Mouse (Mus musculus) ES-CJ7 (cell line): ENCODE data around the gene D13Ertd608e.
"Not testable (repeated sequence)": the region's sequence is repeated elsewhere in the genome, so short reads cannot be mapped to it uniquely, and the experiment has no call there.

ENCODE experiments used
- DNase-seq: peaks from one replicate; pipeline ENCODE4 v3.0.0; 2011; ENCODE audit warnings: low read depth, low spot score

Gene D13Ertd608e

DNA sequence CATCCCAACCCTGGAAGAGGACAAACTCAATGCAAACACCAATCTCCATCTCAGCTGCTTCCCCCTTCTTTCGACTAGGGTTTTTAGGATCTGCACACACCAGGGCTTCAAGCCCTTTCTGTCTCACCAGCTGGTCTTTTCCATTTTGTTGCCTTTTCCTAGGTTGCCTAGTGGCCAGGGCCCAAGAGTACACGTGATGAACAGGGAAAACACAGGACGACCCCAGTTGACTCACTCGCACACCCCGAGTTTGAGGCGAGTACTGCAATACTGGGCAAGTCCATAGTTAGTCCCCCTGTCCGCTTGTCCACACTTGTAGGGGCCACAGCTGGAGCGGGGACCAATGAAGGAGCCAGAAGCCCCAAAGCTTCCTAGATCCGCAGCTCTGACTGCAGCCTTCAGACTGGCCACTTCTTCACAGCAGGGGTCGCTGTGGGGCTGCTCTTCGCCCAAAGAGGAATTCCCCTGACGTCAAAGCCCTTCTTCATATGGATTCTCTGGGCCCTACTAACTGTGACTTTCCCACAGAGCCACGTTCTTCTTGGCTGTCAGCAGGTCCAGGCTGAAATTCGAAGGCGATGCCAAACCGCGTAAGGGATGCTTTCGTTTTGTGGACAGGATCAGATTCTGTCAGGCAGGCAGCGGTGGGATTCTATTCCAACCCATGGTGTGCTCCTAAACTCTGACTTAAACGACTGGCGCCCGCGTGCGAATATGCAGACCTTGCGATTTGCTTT lies at the start of gene D13Ertd608e:
Gene D13Ertd608e (plus strand): TSS at position 687 of the 737 bp plus-strand sequence.
- DNase-seq, result peak; percentile 38

DNA sequence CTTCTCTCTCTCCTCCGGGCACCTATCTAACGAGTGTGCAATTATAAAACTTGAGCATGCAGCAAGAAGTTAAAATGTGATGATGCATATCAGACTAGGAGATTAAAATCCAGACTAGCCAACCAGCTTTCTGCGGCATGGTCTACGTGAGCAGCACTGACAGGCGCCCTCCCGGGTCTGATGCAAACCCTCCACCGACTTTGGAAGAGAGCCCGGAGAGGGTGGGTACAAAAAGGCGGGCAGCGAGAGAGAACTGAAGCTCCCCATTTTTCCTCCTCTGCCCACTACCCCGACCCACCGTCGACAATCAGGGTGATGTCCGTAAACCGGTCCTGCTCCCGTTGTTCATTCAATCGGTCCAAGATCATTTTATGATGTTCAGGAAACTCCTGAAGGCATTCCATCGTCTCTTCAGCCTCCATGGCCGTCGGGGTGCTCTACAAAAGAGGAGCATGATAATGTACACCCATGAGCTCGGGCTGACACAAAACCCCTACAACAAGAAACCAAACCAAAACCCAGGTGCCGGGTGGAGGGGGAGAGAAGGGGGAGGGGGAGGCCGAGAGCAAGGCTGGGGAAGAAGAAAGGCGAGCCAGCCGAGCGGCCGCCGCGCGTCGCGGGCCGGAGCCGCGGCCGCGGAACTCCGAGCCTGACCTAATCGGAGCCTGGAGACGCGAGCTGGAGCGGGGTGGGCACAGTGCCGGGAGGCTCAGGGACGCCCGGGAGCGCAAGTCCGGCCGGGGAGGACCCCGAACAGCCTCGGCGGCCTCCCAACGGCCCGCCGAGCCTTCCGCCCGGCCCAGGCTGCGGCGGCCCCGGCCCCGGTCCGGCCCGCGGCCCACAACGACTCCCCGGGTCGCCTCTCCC lies 45.7 kb upstream of the D13Ertd608e start:
- DNase-seq, result peak; percentile 16

DNA sequence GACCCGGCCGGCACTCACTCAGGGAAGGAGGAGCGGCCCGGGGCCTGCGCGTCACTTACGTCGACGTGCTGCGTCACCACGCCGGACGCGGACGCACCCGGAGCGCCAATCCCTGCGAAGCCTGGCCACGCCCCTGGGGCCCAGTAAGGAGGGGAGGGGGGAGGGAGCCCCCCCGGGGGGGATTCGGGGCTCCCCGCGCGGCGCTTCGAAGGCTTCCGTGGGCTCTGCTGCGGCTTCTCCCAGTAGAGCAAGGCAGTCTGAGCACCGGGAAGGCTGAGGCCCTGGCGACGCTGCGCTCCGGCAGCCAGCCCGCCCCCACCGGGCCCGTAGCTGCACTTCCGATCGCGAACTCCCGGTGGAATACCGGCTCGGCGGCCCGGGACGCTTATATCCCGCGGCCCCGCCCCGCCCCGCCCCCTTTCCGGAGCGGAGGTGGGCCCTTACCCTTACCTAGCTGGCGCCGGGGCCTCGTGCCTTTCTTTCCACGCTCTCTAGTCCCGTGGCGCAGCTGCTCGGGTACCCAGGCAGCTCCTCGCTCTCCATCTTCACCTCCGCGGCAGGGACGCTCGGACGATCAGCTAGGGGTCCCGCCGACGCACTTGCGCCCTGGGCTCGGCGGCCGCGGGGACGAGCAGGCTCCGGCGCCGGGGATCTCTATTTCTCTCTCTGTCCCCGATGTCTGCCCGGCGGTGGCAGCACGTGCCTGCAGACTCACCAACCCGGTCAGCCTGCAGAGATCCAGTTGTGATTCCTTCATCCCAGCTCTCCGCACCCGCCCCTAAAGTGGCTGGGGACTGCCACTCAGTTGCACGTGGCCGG lies 44.8 kb upstream of the D13Ertd608e start, which contains the start of gene Zfp131:
Gene Zfp131 (minus strand): TSS at position 129 of the 819 bp plus-strand sequence.
- DNase-seq, result peak; percentile 95

DNA sequence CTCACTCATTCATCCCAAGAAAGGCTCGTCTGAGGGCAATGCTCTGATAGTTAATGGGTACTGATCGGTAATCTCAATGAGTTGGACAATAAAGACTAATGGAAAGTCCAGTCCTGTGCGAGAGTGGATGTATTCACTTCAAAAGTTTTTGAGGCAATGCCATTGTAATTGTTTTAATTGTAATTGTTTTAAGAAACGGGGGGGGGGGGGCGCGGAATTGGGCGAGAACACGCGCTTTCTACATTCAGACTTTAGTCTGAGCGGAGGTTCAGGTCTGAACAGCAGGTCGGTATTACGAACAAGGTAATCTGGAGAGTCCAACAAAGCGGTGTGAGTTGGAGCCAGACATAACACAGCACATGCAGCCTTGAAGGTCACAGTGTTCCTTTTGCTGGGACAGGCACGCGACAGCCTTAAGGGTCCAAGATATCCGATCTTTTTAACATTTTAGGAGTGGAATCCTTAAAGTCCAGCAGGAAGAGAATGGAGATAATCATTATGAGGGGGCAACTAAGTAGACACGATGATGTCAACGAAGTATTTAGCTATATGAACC lies 44.1 kb upstream of the D13Ertd608e start:
- peak; percentile 32 for DNase-seq

DNA sequence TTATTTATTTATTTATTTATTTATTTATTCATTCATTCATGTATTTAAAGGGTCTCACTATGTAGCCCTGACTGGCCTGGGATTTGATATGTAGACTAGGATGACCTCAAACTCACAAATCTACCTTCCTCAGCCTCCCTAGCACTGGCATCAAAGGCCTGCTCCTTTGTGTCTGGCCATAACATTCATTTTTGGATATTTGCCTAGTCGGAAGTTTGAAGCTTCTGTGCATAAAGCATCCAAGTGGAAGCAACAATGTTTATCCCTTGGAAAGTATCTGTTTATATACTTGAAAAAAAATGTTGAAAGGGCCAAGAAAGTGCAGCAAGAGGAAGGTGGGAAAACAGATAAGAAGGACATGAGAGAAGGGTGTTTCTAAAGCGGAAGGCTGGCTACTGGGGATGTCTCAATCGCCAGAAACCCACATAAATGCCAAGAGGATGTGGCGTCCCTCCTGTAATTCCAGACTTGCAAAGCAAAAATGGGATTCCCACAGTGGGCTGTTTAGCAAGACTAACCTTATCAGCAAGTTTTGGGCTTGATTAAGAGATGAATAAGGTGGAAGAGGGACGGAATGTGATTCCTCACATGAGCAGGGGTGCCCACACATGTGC lies 42.9 kb upstream of the D13Ertd608e start:
- no peak for DNase-seq

DNA sequence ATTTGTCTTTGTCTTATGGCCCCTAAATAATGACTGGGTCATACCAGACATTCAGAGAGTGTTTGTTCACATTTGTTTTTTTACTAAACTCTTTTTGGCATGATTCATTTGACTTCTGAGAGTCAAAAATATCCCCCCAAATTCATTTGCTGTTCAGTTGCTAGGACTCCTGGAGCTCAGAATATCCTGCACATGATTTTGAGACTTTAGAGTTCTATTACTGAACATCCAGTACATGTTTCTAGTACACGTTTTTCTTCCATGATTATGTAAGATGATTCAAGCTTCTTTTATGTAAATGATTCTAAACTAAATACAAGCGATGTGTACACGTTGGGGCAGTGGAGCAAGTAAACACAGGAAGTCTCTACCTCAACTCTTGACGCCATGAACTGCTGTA lies 38.1 kb upstream of the D13Ertd608e start:
- DNase-seq, result no peak

DNA sequence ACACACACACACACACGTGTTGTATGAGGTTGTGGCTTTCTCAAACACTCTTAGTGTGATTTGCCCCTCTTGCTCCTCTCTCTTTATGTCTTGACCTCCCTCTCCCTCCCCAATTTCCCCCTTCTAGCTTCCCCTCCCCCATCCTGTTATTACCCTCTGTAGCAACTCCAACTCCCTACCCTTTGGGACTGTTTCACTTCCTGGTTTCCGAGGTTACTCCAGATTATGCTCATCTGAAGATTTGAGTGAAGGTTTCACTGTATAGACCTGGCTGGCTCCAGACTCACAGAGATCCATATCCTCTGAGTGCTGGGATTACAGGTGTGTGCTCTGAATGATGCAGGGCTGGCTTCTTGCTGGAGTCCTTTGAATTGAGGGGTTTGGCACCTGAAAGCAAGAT lies 26.9 kb upstream of the D13Ertd608e start:
- no peak for DNase-seq

DNA sequence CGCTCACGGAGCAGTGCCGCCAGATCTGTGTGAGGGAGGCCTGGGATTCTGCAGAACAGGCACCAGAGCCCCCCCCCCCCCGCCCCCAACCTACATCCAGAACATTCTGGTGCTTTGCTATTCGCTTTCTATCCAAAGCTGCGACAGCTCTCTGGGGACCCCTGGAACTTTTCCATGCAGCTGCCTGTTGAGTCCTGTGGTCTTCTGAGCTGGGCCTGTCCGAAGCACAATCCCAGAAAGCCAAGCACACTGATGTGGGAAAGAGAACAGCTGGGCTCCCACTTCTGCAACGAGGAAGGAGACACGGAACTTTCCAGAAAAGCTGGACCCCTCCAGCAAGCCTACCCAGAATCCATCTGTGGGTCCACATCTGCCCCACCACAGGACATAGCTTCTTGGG lies 25.8 kb upstream of the D13Ertd608e start:
- DNase-seq, result no peak

DNA sequence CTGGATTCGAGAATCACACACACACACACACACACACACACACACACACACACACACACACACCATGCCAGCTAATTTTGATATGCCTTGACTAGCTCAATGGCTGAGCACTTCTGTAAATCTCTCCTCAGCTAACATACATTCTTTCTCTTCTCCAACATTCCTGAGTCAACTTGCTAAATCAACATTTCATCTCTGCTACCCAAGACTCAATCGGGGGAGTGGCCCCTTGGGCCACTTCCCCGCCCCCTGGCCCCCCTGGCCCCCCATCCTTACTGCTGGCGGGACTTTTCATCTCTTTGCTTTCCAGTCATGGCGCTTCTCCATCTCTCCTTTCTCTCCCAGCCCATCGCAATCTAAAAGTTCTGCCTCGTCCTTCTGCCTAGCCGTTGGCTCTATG lies 19.0 kb upstream of the D13Ertd608e start:
- DNase-seq, result no peak

DNA sequence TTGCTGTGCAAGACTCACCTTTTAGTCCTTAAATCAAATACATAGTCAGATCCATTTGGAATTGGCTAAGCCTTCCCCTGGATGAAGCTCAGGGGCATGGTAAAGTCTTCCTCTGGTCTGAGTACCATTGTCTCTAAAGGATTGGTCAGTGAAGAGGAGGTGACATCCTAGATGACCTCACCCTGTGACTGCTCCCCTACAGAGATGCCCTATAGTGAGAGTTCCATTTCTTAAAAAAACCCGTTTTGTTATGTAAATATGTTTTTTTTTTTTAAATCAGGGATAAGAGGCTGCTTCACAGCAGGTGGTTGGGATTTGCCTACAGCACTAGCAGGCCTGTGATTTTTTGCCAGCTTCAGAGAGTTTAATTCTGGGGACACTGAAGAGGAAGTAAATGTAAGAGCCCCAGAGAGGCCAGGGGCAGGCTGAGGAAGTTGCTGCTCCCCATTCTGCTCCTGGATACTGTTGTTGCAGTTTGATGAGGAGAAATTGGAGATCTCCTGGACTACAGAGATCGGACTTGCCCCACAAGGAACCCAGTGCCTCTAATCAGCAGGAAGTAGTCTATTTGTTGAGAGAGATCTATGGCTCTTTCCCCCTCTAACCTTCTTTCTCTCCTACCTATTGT lies 18.1 kb upstream of the D13Ertd608e start:
- peak; percentile 43 for DNase-seq

DNA sequence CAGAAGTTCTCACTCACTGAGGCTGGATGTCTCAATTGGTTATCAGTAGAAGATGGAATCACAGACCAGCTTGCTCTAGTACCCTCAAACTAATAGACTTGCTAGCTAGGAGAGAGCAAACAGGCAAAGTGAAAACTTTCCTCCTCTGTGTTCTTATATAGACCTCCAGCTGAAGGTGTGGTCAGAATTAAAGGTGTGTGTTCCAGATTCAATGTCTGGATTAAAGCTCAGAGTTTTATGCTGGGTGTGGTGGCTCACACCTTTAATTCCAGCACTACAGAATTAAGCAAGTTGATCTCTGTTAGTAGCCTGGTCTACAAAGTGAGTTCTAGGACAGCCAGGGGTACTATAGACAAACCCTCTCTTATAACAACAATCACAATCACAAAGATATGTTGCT lies 5.7 kb upstream of the D13Ertd608e start, which contains the start of gene AF067063:
Gene AF067063 (minus strand): TSS at position 101 of the 400 bp plus-strand sequence.
- not testable (repeated sequence) for DNase-seq

DNA sequence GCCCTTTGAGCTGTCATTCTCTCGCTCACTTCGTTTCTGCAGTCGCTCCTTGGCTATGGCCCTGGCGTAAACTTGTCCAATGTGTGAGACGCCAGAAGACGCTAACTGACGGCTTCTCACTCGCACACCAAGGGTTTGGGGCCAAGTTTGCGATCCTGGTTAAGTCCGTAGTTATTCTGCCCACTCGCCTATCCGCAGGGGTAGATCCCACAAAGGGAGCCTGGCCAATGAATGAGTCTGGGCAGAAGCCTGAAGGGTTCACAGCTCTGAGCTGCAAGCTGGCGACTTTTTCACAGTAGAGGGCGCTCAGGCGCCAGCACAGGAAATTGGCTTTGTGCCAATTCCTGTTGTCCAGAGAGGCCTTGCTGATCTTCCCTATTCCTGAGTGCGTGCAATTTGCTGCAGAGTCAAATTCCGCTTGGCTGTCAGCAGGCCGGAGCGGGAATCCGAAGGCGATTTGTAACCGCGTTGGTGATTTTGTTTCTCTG lies 562 bp downstream of the D13Ertd608e start:
- not testable (repeated sequence) for DNase-seq

DNA sequence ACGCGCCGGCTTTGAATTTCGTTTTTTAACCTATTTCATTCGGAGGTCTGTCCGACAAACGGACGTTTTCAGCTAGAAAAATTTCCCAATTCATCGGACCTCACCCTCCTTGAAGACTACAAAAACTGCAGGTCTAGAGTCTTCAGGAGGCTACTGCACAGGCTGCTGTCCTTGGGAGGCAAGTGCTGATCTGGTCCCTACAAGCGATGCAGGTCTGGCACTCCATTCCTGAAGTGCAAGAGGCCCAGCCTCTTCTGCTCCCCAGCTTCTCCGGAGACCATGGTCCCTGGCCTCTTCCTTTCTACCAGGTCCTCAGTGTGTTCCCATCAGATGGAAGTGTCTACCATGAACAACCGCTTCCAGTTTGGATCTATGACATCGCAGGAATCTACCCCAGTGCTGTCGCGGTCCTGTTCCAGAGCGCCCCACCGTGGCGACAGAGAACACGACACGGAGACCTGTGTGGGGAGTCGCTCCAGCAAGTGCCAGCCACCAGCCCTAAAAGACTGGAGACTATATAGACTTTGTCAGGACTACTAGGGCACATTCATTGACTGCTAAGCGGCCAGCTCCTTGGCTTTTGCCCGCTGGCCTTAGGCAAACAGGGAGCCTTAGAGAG lies 2.0 kb downstream of the D13Ertd608e start:
- DNase-seq, result peak; percentile 34

DNA sequence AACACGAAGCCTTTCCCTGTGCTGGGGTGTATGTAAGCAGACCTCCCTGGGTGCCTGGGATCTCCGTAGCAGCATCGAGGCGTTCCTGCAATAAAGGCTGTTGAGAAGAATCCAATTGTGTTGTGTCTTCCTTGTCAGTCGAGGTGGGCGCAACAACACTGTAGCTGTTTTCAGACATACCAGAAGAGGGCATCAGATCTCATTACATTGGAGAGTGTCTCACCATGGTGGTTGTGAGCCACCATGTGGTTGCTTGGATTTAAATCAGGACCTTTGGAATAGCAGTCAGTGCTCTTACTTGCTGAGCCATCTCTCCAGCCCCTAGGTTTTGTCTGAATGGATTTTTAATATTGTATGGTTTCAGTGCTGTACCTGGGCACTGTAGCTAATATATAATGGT lies 4.2 kb downstream of the D13Ertd608e start:
- not testable (repeated sequence) for DNase-seq

DNA sequence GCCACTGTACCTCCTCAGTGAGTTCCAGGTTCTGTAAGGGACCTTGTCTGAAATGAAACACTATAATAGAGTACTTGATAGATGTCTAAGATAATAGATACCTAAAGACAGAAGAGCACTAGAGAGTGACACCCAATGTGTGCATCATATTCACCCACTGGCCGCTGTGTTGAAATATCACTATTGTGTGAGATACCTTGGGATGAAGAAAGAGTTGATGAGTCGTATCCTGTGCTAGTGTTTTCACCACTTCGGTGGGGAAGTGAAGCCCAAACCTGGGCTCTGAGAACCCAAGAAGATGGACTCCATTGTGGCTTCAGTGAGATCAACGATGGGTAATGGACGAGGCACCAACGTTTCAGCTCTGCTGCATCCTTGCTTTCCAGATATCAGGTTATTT lies 26.6 kb downstream of the D13Ertd608e start:
- not testable (repeated sequence) for DNase-seq

DNA sequence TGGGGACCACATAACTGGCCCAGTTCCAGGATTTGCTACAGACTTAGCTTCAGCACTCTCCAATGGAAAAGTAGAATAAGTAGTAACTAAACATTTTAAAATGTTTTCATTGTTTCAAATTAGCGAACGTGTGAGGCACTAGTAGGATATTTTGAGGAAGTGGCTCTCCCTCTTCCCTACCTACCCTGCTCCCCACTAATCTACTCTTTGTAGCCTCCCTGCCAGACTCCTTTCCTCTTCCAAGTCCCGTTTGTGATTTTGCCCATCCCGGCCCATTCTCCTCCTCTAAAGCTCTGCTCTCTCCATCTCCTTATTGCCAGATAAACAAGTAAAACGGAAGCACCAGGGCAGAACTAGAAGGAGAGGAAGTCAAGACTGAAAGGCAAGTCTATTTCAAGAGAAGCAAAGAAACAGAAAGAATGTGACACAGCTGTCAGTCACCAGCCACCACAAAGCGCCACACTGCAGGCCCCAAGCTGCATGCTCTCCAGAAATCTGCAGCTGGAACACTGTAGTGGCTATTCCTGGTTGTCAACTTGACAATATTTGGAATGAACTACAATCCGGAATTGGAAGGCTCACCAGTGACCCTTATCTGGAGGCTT lies 28.7 kb downstream of the D13Ertd608e start:
- DNase-seq, result not testable (repeated sequence)

DNA sequence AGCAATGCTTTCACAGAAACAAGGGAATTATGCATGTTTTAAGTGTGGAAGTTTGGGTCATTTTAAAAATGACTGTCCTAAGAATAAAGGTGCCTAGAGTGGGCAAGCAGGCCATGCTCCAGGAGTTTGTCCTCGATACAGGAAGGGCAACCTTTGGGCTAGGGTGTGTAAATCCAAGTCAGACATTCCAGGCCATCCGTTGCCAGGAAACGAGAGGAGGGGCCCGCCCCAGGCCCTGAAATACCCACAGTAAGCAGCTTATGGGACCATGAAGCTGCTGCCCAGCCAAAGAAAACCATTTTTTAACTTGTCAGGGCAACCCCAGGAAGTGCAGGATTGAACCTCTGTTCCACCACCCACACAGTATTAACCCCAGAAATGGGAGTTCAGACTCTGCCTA lies 51.1 kb downstream of the D13Ertd608e start:
- not testable (repeated sequence) for DNase-seq

DNA sequence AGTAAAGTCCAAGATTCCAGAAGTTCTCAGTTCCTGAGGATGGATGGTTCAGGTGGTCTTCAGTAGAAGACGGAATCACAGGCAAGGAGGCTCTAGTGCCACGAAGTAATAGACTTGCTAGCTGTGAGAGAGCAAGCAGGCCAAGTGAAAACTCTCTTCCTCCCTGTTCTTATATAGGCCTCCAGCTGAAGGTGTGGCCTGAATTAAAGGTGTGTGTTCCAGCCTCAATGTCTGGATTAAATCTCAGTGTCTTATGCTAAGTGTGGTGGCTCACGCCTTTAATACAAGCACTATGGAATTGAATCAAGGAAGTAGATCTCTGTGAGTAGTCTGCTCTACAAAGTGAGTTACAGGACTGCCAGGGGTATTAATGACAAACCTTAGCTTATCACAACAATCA lies 58.9 kb downstream of the D13Ertd608e start, which contains the start of gene Tcstv1:
Gene Tcstv1 (minus strand): TSS at position 101 of the 400 bp plus-strand sequence.
- not testable (repeated sequence) for DNase-seq
